Mouse (Mus musculus) cerebellum, postnatal 36 days (tissue): ENCODE data around the gene Ccdc185.

ENCODE experiments used
- DNase-seq, 2 experiments: peaks; one replicate each; pipeline ENCODE4 v3.0.0; 2021 to 2022; ENCODE audit warnings: mixed read lengths in 2 of 2

The Ccdc185 gene

GRCm38 (mm10) chr1:182749080-182749479 is at the start of gene Ccdc185:
TSS of gene Ccdc185 (minus strand) at chr1:182749180.
- peak in 1 of 2 experiments; percentile 7 for DNase-seq

GRCm38 (mm10) chr1:182797048-182797447 is 48.1 kb upstream of the Ccdc185 start:
- DNase-seq = peak; percentile 49 to 69

GRCm38 (mm10) chr1:182794628-182795027 is 45.6 kb upstream of the Ccdc185 start:
- no peak for DNase-seq

- DNase-seq = no peak
Measured at GRCm38 (mm10) chr1:182794221-182794620, 45.2 kb upstream of the Ccdc185 start.

GRCm38 (mm10) chr1:182792521-182793071 is 43.6 kb upstream of the Ccdc185 start:
- peak; percentile 48 to 50 for DNase-seq

GRCm38 (mm10) chr1:182788896-182789295 is 39.9 kb upstream of the Ccdc185 start:
- no peak for DNase-seq

- DNase-seq = no peak
Measured at GRCm38 (mm10) chr1:182787030-182787429, 38.0 kb upstream of the Ccdc185 start.

GRCm38 (mm10) chr1:182785504-182785903 is 36.5 kb upstream of the Ccdc185 start:
- no peak for DNase-seq

- DNase-seq = peak in 1 of 2 experiments; percentile 22
Measured at GRCm38 (mm10) chr1:182784784-182785183, 35.8 kb upstream of the Ccdc185 start.

- no peak for DNase-seq
Measured at GRCm38 (mm10) chr1:182783774-182784173, 34.8 kb upstream of the Ccdc185 start.

GRCm38 (mm10) chr1:182779024-182779520 is 30.1 kb upstream of the Ccdc185 start:
- no peak for DNase-seq

GRCm38 (mm10) chr1:182778225-182778624 is 29.2 kb upstream of the Ccdc185 start:
- no peak for DNase-seq

- peak; percentile 21 to 39 for DNase-seq
Measured at GRCm38 (mm10) chr1:182776749-182777410, 27.9 kb upstream of the Ccdc185 start.

- no peak for DNase-seq
Measured at GRCm38 (mm10) chr1:182775576-182775975, 26.6 kb upstream of the Ccdc185 start.

GRCm38 (mm10) chr1:182764541-182765281 is 15.7 kb upstream of the Ccdc185 start:
- peak; percentile 34 to 39 for DNase-seq

GRCm38 (mm10) chr1:182763716-182764461 is 14.9 kb upstream of the Ccdc185 start, which contains the start of gene Susd4:
TSS of gene Susd4 (plus strand) at chr1:182763860.
- peak; percentile 81 to 86 for DNase-seq

GRCm38 (mm10) chr1:182763191-182763715 is 14.3 kb upstream of the Ccdc185 start:
- DNase-seq = no peak

- DNase-seq = no peak
Measured at GRCm38 (mm10) chr1:182758783-182759182, 9.8 kb upstream of the Ccdc185 start.

- no peak for DNase-seq
Measured at GRCm38 (mm10) chr1:182754865-182755264, 5.9 kb upstream of the Ccdc185 start.

- DNase-seq = no peak
Measured at GRCm38 (mm10) chr1:182753694-182754093, 4.7 kb upstream of the Ccdc185 start.

- DNase-seq = no peak
Measured at GRCm38 (mm10) chr1:182751301-182751700, 2.3 kb upstream of the Ccdc185 start.

- no peak for DNase-seq
Measured at GRCm38 (mm10) chr1:182747834-182748233, 1.1 kb downstream of the Ccdc185 start.

GRCm38 (mm10) chr1:182747081-182747480 is 1.9 kb downstream of the Ccdc185 start:
- no peak for DNase-seq
